Mouse (Mus musculus): ENCODE results near the gene 1700086D15Rik.

GRCm38 (mm10) chr11:65204651-65205050 is 45.0 kb upstream of the 1700086D15Rik start:
- TF ChIP-seq EP300 (optimal IDR thresholded peaks at IDR 0.05): no peak
- no peak for TF ChIP-seq CTCF (IDR thresholded peaks at IDR 0.05; ENCODE audit: low read depth)
